Mouse (Mus musculus) thymus, adult 2 months (tissue): ENCODE results near the gene Lzts2. TPM values are rescaled to one million over a fixed set of nuclear protein-coding genes. Genes with fewer than 3 reads are reported as not detected.

Experiments used
- DNase-seq: peaks from one replicate; pipeline ENCODE4 v3.0.0; 2021
- H3K27ac ChIP-seq: fragments of 200-500 bp; 2 replicates; pipeline ENCODE4 v1.5.1; 2012; ENCODE audit warnings: low read length, control low read depth; ENCODE audit not compliant: control insufficient read depth, insufficient read depth
- H3K27me3 ChIP-seq: fragments of 200-500 bp; 2 replicates; pipeline ENCODE4 v1.6.1; 2012; ENCODE audit warnings: mild to moderate bottlenecking, low read length, moderate library complexity, mixed read lengths; ENCODE audit not compliant: control insufficient read depth, insufficient read depth
- H3K36me3 ChIP-seq: fragments of 200-500 bp; 2 replicates; pipeline ENCODE4 v1.6.1; 2012; ENCODE audit warnings: mild to moderate bottlenecking, low read length, moderate library complexity; ENCODE audit not compliant: control insufficient read depth, insufficient read depth
- H3K4me1 ChIP-seq: fragments of 200-500 bp; replicated peaks from 2 replicates; pipeline ENCODE4 v1.6.1; 2012; ENCODE audit warnings: low read length; ENCODE audit not compliant: control insufficient read depth, insufficient read depth
- H3K4me3 ChIP-seq: fragments of 200-500 bp; 2 replicates; pipeline ENCODE4 v1.5.1; 2012; ENCODE audit warnings: mild to moderate bottlenecking, low read length, control low read depth, moderate library complexity; ENCODE audit not compliant: control insufficient read depth, insufficient read depth
- CTCF ChIP-seq: fragments of 200-500 bp; IDR thresholded peaks from 2 replicates; pipeline ENCODE4 v1.5.1; 2012; ENCODE audit warnings: mild to moderate bottlenecking, control low read depth, low read length, moderate library complexity, borderline replicate concordance; ENCODE audit not compliant: control insufficient read depth, poor library complexity, insufficient read depth; ENCODE audit errors: extremely low read depth
- POLR2A ChIP-seq: fragments of 200-500 bp; IDR thresholded peaks from 2 replicates; pipeline ENCODE4 v1.6.1; 2012; ENCODE audit warnings: mild to moderate bottlenecking, low read length, control low read depth, moderate library complexity; ENCODE audit not compliant: control insufficient read depth, poor library complexity, insufficient read depth; ENCODE audit errors: extremely low read depth
- WGBS: fragments of 180-500 bp; shearing (Covaris S2); methylation state at CpG from one replicate; pipeline ENCODE4 v1.1.7; 2018; 5-methylcytosine and 5-hydroxymethylcytosine counted together
- polyA plus RNA-seq: library from polyadenylated mRNA; depleted of rRNA; stranded (reverse); fragments of >200 nt; gene quantifications from 2 replicates; pipeline ENCODE4 v1.2.3, GENCODE M21; 2012

Gene Lzts2
- polyA plus RNA-seq, 1 experiment, result 41.2 TPM

GRCm38 (mm10) chr19:44988321-44988720 is 25.9 kb upstream of the Lzts2 start:
- DNase-seq, result no peak
- 69% methylated on average over 9 of the region's 9 CpGs for WGBS
- H3K27ac ChIP-seq, result no peak overlapping the region
- TF ChIP-seq CTCF (no peak), POLR2A (no peak)
- peaks cover 20% of the 10 kb centered on the region for H3K4me1 ChIP-seq
- H3K27me3 ChIP-seq, result peaks cover 2% of the 10 kb centered on the region; the same call in 1 of the 2 replicates
- H3K36me3 ChIP-seq, result peaks cover 1% of the 10 kb centered on the region; the same call in 1 of the 2 replicates
- H3K4me3 ChIP-seq, result no peak overlapping the region

DNA sequence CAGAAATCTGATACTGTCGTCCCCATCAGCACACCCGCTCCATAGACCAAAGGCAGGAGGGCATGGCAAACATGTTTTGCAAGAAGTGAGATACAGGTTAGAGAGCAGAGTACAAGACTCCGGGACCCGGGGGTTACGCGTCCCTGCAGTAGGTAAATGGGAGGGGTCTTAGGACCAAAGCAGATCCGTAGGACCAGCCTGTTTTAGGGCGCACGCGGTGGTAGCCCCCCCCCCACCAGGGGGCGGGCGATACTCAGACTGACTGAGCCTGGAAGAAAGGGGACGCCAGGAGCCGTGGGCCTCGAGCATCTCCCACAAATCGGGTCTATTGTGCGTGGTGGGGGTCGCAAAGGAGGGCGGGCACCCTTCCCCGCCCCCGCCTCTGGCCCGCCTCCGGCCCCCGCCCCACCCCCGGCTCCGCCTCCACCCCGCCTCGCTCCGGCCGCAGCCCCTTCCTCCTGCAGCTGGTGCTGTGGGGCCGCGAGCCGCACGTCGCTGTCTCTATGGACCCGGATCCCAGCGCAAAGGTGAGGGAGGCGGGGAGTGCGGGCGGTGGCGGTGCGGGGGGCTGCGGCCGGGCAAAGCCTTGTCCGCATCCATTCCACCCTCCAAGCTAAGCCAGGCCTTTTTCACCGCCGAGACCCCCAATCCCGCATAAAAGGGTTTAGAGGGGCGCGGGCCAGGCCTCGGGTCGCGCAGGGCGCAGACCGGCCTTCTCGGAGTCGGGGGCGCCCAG is 25.2 kb upstream of the Lzts2 start, which contains the start of gene Sema4g:
Gene Sema4g, plus strand, starts transcription at position 271 of the 736 bp plus-strand sequence.
- no peak within 1 kb of the TSS for H3K27ac ChIP-seq

DNA sequence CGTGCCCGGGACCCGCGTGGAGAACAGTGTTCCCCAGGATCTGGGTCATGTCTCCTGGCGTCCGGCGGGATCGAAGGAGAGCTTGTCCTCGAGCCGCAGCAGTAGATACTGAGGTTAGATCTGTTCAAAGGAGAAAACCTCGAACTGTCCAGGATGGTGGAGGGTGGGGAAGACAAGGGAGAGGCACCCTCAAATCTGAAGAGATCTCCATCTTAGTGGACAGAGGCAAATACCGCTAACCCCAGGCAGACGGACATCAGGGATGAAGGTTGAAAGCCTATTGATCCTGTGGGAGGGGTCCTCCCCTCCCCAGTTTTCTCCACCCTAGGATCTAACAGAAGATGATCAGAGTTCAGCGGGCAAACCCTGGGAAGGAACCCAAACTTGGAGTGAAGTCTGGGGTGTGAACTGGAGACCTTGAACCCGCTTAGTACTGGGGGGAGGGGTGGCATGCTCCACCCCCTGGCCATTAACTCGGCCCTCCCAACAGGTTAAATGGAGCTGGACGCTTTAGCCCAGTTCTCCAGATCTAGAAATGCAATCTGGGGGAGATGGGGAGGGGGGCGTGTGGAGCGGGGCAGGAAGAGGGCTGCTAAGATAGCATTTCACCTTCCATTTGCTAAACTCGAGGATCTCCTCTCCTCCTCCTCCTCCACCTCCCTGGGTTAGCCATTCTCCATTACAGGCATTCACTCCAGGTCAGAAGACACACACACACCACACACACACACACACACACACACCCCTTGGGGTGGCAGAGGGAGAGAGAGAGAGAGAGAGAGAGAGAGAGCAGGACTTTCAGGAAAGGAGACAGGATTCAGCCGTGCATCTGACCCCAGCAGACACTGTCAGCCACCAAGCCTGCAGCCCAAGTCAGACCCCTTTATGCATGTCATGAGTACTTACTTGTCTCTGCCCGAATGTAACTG is 24.4 kb upstream of the Lzts2 start:
- Histone ChIP-seq H3K4me1 (peaks cover 20% of the 10 kb centered on the region), H3K4me3 (peak overlapping the region; percentile 43), H3K27me3 (peaks cover 2% of the 10 kb centered on the region; the same call in 1 of the 2 replicates), H3K36me3 (no peaks in the 10 kb centered on the region), H3K27ac (no peak overlapping the region)
- TF ChIP-seq CTCF, result no peak
- no peak for TF ChIP-seq POLR2A
- 41% methylated on average over 22 of the region's 22 CpGs for WGBS
- no peak for DNase-seq

More for the DNA sequence above, 25.2 kb upstream of the Lzts2 start, which contains the start of gene Sema4g:
- Histone ChIP-seq H3K27me3 (peaks cover 2% of the 10 kb centered on the region; the same call in 1 of the 2 replicates), H3K36me3 (no peaks in the 10 kb centered on the region), H3K4me1 (peaks cover 20% of the 10 kb centered on the region), H3K4me3 (peak within 1 kb of the TSS; percentile 43)
- TF ChIP-seq CTCF (peak; percentile 47; the same call in 1 of the 2 replicates), POLR2A (no peak)
- DNase-seq, result peak; percentile 46
- WGBS, result 2% methylated on average over 58 of the region's 58 CpGs

GRCm38 (mm10) chr19:44991031-44991430 is 23.2 kb upstream of the Lzts2 start:
- Histone ChIP-seq H3K4me1 (peaks cover 20% of the 10 kb centered on the region), H3K36me3 (no peaks in the 10 kb centered on the region), H3K27me3 (peaks cover 2% of the 10 kb centered on the region; the same call in 1 of the 2 replicates), H3K27ac (no peak overlapping the region), H3K4me3 (no peak overlapping the region)
- 93% methylated on average over 8 of the region's 8 CpGs for WGBS
- TF ChIP-seq CTCF, result no peak
- no peak for DNase-seq

DNA sequence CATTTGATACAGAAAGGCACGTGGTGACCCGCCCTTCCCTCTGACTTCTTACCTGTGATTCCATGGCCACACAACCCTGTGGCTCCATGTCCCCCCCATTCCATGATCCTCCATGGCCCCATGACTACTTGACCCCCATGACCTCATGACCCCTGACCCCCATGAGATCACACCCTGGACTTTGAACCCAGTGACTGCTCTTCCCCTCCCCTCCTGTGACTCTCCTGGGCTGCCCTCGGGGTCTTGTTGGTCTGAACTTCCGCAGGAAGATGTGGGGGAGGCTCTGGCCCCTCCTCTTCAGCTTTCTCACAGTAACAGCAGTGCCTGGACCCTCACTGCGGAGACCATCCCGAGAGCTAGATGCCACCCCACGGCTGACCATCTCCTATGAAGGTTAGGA is 22.0 kb upstream of the Lzts2 start:
- Histone ChIP-seq H3K4me1 (peaks cover 20% of the 10 kb centered on the region), H3K27ac (no peak overlapping the region), H3K27me3 (peaks cover 2% of the 10 kb centered on the region; the same call in 1 of the 2 replicates), H3K36me3 (no peaks in the 10 kb centered on the region), H3K4me3 (peak overlapping the region; percentile 43)
- DNase-seq, result no peak
- TF ChIP-seq CTCF (no peak), POLR2A (no peak)
- WGBS, result 33% methylated on average over 7 of the region's 7 CpGs

- no peaks in the 10 kb centered on the region for H3K36me3 ChIP-seq
- peak overlapping the region; percentile 43 for H3K4me3 ChIP-seq
- H3K27me3 ChIP-seq, result peaks cover 2% of the 10 kb centered on the region; the same call in 1 of the 2 replicates
- H3K27ac ChIP-seq, result peak overlapping the region; percentile 2; the same call in 1 of the 2 replicates
- WGBS, result 55% methylated on average over 7 of the region's 7 CpGs
- TF ChIP-seq POLR2A (no peak), CTCF (no peak)
- peaks cover 20% of the 10 kb centered on the region for H3K4me1 ChIP-seq
- no peak for DNase-seq
These were observed 21.5 kb upstream of the Lzts2 start for GRCm38 (mm10) chr19:44992712-44993111.
